Mouse (Mus musculus) heart, embryonic 11.5 days (tissue): ENCODE data around the gene Nfe2l2. TPM values are rescaled to one million over a fixed set of nuclear protein-coding genes. Genes with fewer than 3 reads are reported as not detected.

ENCODE experiments used
- ATAC-seq: fragments of 200-750 bp; cut with Nextera tagmentation; replicated peaks from 2 replicates; pipeline ENCODE4 v1.8.0; 2017; ENCODE audit warnings: moderate library complexity; ENCODE audit not compliant: insufficient number of reproducible peaks, low FRiP score, low TSS enrichment
- H3K27ac ChIP-seq: fragments of 300-500 bp; sonication (generic); 2 replicates; pipeline ENCODE4 v1.5.1; 2014; ENCODE audit warnings: mild to moderate bottlenecking, low read depth, low read length
- H3K27me3 ChIP-seq: fragments of 300-500 bp; sonication (generic); 2 replicates; pipeline ENCODE4 v1.6.1; 2014; ENCODE audit warnings: mild to moderate bottlenecking, low read length, mixed read lengths; ENCODE audit not compliant: control insufficient read depth, insufficient read depth
- H3K36me3 ChIP-seq: fragments of 300-500 bp; sonication (generic); 2 replicates; pipeline ENCODE4 v1.6.1; 2014; ENCODE audit warnings: mild to moderate bottlenecking, low read length, moderate library complexity, mixed read lengths; ENCODE audit not compliant: control insufficient read depth, insufficient read depth
- H3K4me1 ChIP-seq: fragments of 300-500 bp; sonication (generic); 2 replicates; pipeline ENCODE4 v1.6.1; 2014; ENCODE audit warnings: low read length; ENCODE audit not compliant: control insufficient read depth, insufficient read depth
- H3K4me2 ChIP-seq: fragments of 300-500 bp; sonication (generic); 2 replicates; pipeline ENCODE4 v1.6.1; 2014; ENCODE audit warnings: mild to moderate bottlenecking, moderate library complexity
- H3K4me3 ChIP-seq: fragments of 300-500 bp; sonication (generic); 2 replicates; pipeline ENCODE4 v1.5.1; 2014; ENCODE audit warnings: low read depth, low read length
- H3K9ac ChIP-seq: fragments of 300-500 bp; sonication (generic); 2 replicates; pipeline ENCODE4 v1.6.1; 2014; ENCODE audit warnings: mild to moderate bottlenecking, low read depth, low read length, moderate library complexity
- H3K9me3 ChIP-seq: fragments of 300-500 bp; sonication (generic); replicated peaks from 2 replicates; pipeline ENCODE4 v1.6.1; 2016; ENCODE audit warnings: low read length; ENCODE audit not compliant: control insufficient read depth
- WGBS: fragments of 180-500 bp; shearing (Covaris S2); extraction: QIAGEN DNeasy Blood & Tissue Kit; methylation state at CpG from one replicate; pipeline ENCODE4 v1.1.7; 2014; ENCODE audit not compliant: insufficient replicate concordance; 5-methylcytosine and 5-hydroxymethylcytosine counted together
- polyA plus RNA-seq: library from polyadenylated mRNA; unstranded; fragments of >200 nt; fragmentation: Nextera tagmentation; extraction: Ambion mirVana; gene quantifications from 2 replicates; pipeline ENCODE4 v1.2.1, GENCODE M21; 2014

Gene Nfe2l2
- polyA plus RNA-seq, 1 experiment from 2014 or later, result 46.7 TPM

DNA sequence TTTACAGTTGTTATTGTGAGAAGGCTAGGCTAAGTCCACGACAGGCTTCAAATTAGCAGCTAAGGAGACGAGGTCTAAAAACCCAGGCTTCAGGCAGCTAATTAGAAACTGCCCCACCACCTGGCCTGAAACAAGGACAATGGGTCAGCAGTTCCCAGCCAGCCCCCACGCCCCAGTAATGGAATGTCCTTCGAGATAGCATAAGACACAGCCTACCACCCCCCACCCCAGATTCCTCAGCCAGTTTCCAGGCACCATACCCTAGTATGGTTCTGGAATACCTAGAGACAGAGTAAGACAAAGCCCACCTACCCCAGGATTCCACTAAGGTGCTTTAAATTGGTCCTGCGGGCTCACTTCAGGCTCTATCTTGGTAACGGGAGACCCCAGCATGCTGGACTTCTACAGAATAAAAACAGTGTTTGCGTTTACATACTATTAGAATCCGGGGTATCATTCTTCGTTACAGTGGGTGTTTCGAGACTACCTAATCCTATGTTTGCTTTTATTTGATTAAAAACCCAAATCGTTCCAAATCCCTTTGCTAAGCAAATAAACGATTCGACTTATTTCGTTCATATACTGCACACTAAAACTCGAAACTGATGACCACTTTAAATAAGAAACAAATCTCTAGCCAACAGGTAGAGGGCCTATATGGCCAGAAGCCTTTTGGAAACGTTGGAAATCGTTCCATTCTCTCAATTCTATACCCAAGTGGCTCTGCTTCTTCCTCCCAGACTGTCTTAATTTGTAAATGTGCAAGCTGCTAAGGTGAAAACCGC is 46.3 kb downstream of the Nfe2l2 start:
- 0 out of 2 replicates have a peak, but pooled peaks have one; percentile 44 for ATAC-seq
- H3K4me3 ChIP-seq, result peak overlapping the region; percentile 78
- H3K27me3 ChIP-seq, result no peaks in the 10 kb centered on the region
- peaks cover 4% of the 10 kb centered on the region for H3K36me3 ChIP-seq
- peak overlapping the region; percentile 99 for H3K9ac ChIP-seq
- no peaks in the 10 kb centered on the region for H3K9me3 ChIP-seq
- peaks cover 11% of the 10 kb centered on the region for H3K4me1 ChIP-seq
- peak overlapping the region; percentile 70 for H3K4me2 ChIP-seq
- WGBS, result 3% methylated on average over 18 of the region's 18 CpGs
- peak overlapping the region; percentile 99 for H3K27ac ChIP-seq

DNA sequence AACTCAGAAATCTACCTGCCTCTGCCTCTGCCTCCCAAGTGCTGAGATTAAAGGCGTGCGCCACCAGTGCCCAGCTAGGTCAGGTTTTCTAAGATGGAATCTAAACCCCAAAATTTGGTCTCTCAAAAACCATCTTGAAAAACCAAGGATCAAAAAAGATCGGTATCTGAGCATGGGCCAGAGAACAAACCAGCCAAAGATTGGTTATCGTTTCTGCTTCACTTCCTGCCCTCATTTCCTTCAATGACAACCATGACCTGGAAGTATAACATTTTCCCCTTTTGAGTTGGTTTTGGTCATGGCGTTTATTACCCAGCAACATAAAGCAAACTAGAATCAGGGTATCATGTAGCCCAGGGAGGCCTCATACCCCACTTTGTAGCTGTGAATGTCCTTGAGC is 47.5 kb downstream of the Nfe2l2 start:
- no peaks in the 10 kb centered on the region for H3K9me3 ChIP-seq
- H3K4me2 ChIP-seq, result no peak overlapping the region
- H3K36me3 ChIP-seq, result no peaks in the 10 kb centered on the region
- H3K27ac ChIP-seq, result peak overlapping the region; percentile 99
- no peak overlapping the region for H3K9ac ChIP-seq
- H3K4me3 ChIP-seq, result no peak overlapping the region
- 92% methylated on average over 5 of the region's 5 CpGs for WGBS
- ATAC-seq, result no peak
- no peaks in the 10 kb centered on the region for H3K27me3 ChIP-seq
- peaks cover 11% of the 10 kb centered on the region for H3K4me1 ChIP-seq

- H3K36me3 ChIP-seq, result no peaks in the 10 kb centered on the region
- no peak overlapping the region for H3K9ac ChIP-seq
- no peak overlapping the region for H3K4me3 ChIP-seq
- H3K27me3 ChIP-seq, result no peaks in the 10 kb centered on the region
- H3K4me1 ChIP-seq, result peaks cover 9% of the 10 kb centered on the region
- ATAC-seq, result no peak
- no peaks in the 10 kb centered on the region for H3K9me3 ChIP-seq
- no peak overlapping the region for H3K4me2 ChIP-seq
- no peak overlapping the region for H3K27ac ChIP-seq
- 85% methylated on average over 1 of the region's 1 CpGs for WGBS
Measured at GRCm38 (mm10) chr2:75654679-75655078, 49.8 kb downstream of the Nfe2l2 start.

GRCm38 (mm10) chr2:75653150-75653549 is 51.3 kb downstream of the Nfe2l2 start:
- H3K4me1 ChIP-seq, result peaks cover 9% of the 10 kb centered on the region
- H3K4me2 ChIP-seq, result no peak overlapping the region
- H3K9me3 ChIP-seq, result no peaks in the 10 kb centered on the region
- H3K27ac ChIP-seq, result no peak overlapping the region
- H3K9ac ChIP-seq, result no peak overlapping the region
- ATAC-seq, result no peak
- H3K4me3 ChIP-seq, result no peak overlapping the region
- H3K27me3 ChIP-seq, result no peaks in the 10 kb centered on the region
- H3K36me3 ChIP-seq, result no peaks in the 10 kb centered on the region

DNA sequence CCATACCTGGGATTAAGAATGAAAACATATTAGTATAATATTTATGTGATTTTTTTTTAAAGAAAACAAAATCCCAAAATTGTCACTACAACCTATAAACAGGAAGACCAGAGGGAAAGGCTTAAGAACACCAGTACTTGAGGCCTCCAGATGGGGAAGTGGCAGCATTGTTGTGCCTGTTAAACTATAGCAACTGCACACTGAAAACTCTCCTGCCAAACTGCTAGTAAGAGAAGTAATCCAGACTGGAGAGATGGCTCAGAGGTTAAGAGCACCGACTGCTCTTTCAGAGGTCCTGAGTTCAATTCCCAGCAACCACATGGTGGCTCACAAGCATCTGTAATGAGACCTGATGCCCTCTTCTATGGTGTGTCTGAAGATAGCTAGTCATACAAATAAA is 54.0 kb downstream of the Nfe2l2 start:
- Histone ChIP-seq H3K4me2 (no peak overlapping the region), H3K4me3 (no peak overlapping the region), H3K27me3 (no peaks in the 10 kb centered on the region), H3K4me1 (no peaks in the 10 kb centered on the region), H3K9ac (no peak overlapping the region), H3K36me3 (no peaks in the 10 kb centered on the region), H3K9me3 (no peaks in the 10 kb centered on the region), H3K27ac (no peak overlapping the region)
- no peak for ATAC-seq
- 86% methylated on average over 1 of the region's 1 CpGs for WGBS

DNA sequence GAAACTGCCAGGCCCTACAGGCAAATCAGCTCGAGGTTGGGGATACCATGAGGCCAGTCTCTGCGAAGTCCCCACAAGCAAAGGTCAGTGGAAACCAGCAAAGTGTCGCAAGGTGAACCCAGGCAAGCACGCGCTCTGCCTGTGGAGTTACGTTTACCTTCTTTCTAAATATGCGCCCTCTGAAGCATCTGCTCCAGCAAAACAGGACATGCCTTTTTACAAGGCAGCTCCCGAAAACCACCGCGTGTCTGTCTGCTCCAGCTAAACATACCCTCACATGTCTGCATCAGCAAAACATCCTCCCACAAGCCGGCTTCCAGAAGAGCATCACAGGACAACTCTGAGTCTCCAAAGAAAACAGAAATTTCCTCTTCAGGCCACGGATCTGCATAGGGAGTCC is 59.2 kb downstream of the Nfe2l2 start:
- H3K27ac ChIP-seq, result no peak overlapping the region
- H3K4me1 ChIP-seq, result no peaks in the 10 kb centered on the region
- no peak for ATAC-seq
- no peak overlapping the region for H3K4me3 ChIP-seq
- no peaks in the 10 kb centered on the region for H3K27me3 ChIP-seq
- WGBS, result 90% methylated on average over 12 of the region's 12 CpGs
- H3K36me3 ChIP-seq, result no peaks in the 10 kb centered on the region
- H3K4me2 ChIP-seq, result no peak overlapping the region
- no peak overlapping the region for H3K9ac ChIP-seq
- H3K9me3 ChIP-seq, result no peaks in the 10 kb centered on the region

- Histone ChIP-seq H3K36me3 (no peaks in the 10 kb centered on the region), H3K9me3 (no peaks in the 10 kb centered on the region), H3K4me1 (no peaks in the 10 kb centered on the region), H3K4me2 (no peak overlapping the region), H3K27me3 (no peaks in the 10 kb centered on the region), H3K9ac (no peak overlapping the region), H3K4me3 (no peak overlapping the region), H3K27ac (no peak overlapping the region)
- WGBS, result 82% methylated on average over 6 of the region's 6 CpGs
- ATAC-seq, result no peak
Measured at GRCm38 (mm10) chr2:75643950-75644349, 60.5 kb downstream of the Nfe2l2 start.

DNA sequence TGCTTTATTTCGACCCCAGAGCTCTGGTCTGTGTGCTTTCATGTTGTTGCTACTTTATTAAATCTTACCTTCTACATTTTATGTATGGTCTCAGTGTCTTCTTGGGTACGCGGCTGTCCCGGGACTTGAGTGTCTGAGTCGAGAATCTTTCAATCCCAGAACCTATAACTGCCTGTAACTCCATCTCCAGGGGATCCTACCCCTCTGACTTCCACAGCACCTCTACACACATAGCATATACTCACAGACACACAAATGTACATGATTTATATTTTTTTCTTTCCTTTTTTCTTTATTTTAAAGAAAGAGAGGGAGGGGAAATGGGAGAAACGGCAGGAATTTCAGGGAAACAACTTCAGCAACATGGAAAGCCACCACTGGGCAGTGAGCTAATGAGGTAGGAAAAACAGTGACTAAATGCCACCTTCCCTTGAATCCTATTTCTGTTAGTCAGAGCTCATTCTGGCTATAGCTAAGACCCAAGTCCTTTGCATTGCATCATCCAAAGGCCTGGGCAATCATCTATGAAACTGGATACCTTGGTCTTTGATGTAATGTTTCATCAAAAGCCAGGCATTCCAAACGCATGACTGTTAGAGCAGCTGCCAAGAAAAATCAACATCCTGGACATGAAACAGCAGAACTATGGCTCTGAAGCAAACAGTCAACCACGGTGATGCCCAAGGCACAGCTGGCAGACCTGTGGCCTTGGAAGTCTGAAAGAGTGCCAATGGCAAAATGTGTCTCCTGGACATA is 61.5 kb downstream of the Nfe2l2 start:
- H3K27ac ChIP-seq, result 0 out of 2 replicates have a peak overlapping the region, but pooled peaks have one; percentile 30
- 75% methylated on average over 8 of the region's 8 CpGs for WGBS
- ATAC-seq, result no peak
- H3K4me1 ChIP-seq, result no peaks in the 10 kb centered on the region
- H3K4me3 ChIP-seq, result no peak overlapping the region
- no peaks in the 10 kb centered on the region for H3K9me3 ChIP-seq
- H3K4me2 ChIP-seq, result no peak overlapping the region
- no peak overlapping the region for H3K9ac ChIP-seq
- no peaks in the 10 kb centered on the region for H3K36me3 ChIP-seq
- H3K27me3 ChIP-seq, result no peaks in the 10 kb centered on the region
